Mouse (Mus musculus) limb, embryonic 15.5 days (tissue): Measurements from ENCODE around the gene Cnfn. TPM values are rescaled to one million over a fixed set of nuclear protein-coding genes. Genes with fewer than 3 reads are reported as not detected.
A peak's percentile ranks its signal among the peaks of the same experiment; 100 is the strongest.

Experiments used
- ATAC-seq: fragments of 200-750 bp; cut with Nextera tagmentation; 2 replicates; pipeline ENCODE4 v1.8.0; 2017; ENCODE audit warnings: low read depth, moderate TSS enrichment; ENCODE audit not compliant: insufficient number of reproducible peaks, low FRiP score, low TSS enrichment
- H3K27ac ChIP-seq: fragments of 300-500 bp; sonication (generic); 2 replicates; pipeline ENCODE4 v1.5.1; 2015; ENCODE audit warnings: moderate library complexity, mild to moderate bottlenecking, inconsistent platforms
- H3K27me3 ChIP-seq: fragments of 300-500 bp; sonication (generic); 2 replicates; pipeline ENCODE4 v1.6.1; 2015; ENCODE audit warnings: inconsistent platforms
- H3K36me3 ChIP-seq: fragments of 300-500 bp; sonication (generic); 2 replicates; pipeline ENCODE4 v1.6.1; 2015; ENCODE audit warnings: inconsistent platforms
- H3K4me1 ChIP-seq: fragments of 300-500 bp; sonication (generic); 2 replicates; pipeline ENCODE4 v1.6.1; 2015; ENCODE audit warnings: inconsistent platforms
- H3K4me2 ChIP-seq: fragments of 300-500 bp; sonication (generic); 2 replicates; pipeline ENCODE4 v1.6.1; 2015; ENCODE audit warnings: mild to moderate bottlenecking, inconsistent platforms
- H3K4me3 ChIP-seq: fragments of 300-500 bp; sonication (generic); 2 replicates; pipeline ENCODE4 v1.5.1; 2015; ENCODE audit warnings: mild to moderate bottlenecking, inconsistent platforms
- H3K9ac ChIP-seq: fragments of 300-500 bp; sonication (generic); 2 replicates; pipeline ENCODE4 v1.6.1; 2015; ENCODE audit warnings: inconsistent platforms
- H3K9me3 ChIP-seq: fragments of 300-500 bp; sonication (generic); 2 replicates; pipeline ENCODE4 v1.6.1; 2016; ENCODE audit warnings: inconsistent platforms
- WGBS: fragments of 180-500 bp; shearing (Covaris S2); methylation state at CpG from one replicate; pipeline ENCODE4 v1.1.7; 2015; 5-methylcytosine and 5-hydroxymethylcytosine counted together
- polyA plus RNA-seq: library from polyadenylated mRNA; unstranded; fragments of >200 nt; fragmentation: Nextera tagmentation; extraction: Ambion mirVana; gene quantifications from 2 replicates; pipeline ENCODE4 v1.2.1, GENCODE M21; 2015

Gene Cnfn
- polyA plus RNA-seq, 1 experiment from 2014 or later: 649 TPM

- Histone ChIP-seq H3K4me2 (no peak overlapping the region), H3K4me3 (peak overlapping the region; percentile 69), H3K4me1 (peaks cover 29% of the 10 kb centered on the region), H3K9me3 (no peaks in the 10 kb centered on the region), H3K27ac (peak overlapping the region; percentile 68), H3K36me3 (no peaks in the 10 kb centered on the region), H3K9ac (no peak overlapping the region), H3K27me3 (no peaks in the 10 kb centered on the region)
- 89% methylated on average over 14 of the region's 14 CpGs for WGBS
- ATAC-seq: no peak
These were observed 27.1 kb upstream of the Cnfn start for GRCm38 (mm10) chr7:25396621-25397020.

- peak overlapping the region; percentile 68 for H3K27ac ChIP-seq
- WGBS: 7% methylated on average over 52 of the region's 52 CpGs
- H3K4me1 ChIP-seq: peaks cover 29% of the 10 kb centered on the region
These were observed 26.3 kb upstream of the Cnfn start for GRCm38 (mm10) chr7:25395558-25396521.

DNA sequence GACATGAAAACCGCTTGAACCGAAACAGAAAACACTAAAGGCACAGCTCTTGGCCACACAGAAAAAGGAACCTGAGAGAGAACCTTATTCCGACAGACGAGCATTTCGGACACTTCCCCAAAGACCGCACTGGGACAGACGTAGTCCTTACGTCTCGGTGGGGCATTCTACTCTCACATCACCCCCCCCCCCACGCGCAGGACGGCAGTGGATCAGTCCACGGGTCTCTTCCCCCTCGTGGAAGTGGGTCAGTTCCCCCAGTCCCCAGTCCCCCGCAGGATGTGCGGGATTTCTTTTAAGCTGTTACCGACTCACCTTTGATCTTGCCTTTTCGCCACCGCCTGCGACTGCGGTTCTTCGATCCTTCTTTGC is 25.6 kb upstream of the Cnfn start:
- Histone ChIP-seq H3K36me3 (no peaks in the 10 kb centered on the region), H3K9ac (peak overlapping the region; percentile 46), H3K9me3 (no peaks in the 10 kb centered on the region), H3K4me2 (peak overlapping the region; percentile 69), H3K4me3 (peak overlapping the region; percentile 69), H3K4me1 (peaks cover 36% of the 10 kb centered on the region), H3K27me3 (no peaks in the 10 kb centered on the region), H3K27ac (peak overlapping the region; percentile 66)
- peak; percentile 2; the same call in 1 of the 2 replicates for ATAC-seq
- WGBS: under 1% methylated on average over 22 of the region's 22 CpGs

More at GRCm38 (mm10) chr7:25395558-25396521, 26.3 kb upstream of the Cnfn start:
- Histone ChIP-seq H3K4me3 (peak overlapping the region; percentile 69), H3K9ac (peak overlapping the region; percentile 46), H3K4me2 (peak overlapping the region; percentile 69), H3K27me3 (no peaks in the 10 kb centered on the region), H3K36me3 (no peaks in the 10 kb centered on the region), H3K9me3 (no peaks in the 10 kb centered on the region)
- ATAC-seq: peak; percentile 96

DNA sequence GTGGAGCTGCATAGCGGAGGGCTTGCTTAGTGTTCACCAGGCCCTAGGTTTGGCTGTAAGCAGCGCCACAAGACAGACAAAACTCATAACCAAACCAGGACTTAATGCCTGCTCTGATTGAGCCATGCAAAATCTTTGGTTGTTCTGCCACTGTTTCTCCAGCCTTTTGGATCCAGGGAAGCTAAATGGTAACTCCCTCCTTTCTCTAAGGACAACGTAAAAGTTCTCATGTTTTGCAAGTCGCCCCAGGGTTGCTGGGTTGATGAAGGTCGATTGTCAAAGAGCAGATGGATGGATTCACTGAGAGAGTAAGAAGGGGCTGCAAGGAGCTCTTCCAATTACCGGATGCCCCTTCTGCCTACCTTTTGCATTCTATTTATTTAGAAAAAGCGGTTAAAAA is 25.2 kb upstream of the Cnfn start:
- WGBS: 7% methylated on average over 7 of the region's 7 CpGs
- no peak for ATAC-seq
- Histone ChIP-seq H3K4me2 (peak overlapping the region; percentile 69), H3K27me3 (no peaks in the 10 kb centered on the region), H3K9ac (peak overlapping the region; percentile 46), H3K4me1 (peaks cover 40% of the 10 kb centered on the region), H3K4me3 (peak overlapping the region; percentile 69), H3K9me3 (no peaks in the 10 kb centered on the region), H3K27ac (0 out of 2 replicates have a peak overlapping the region, but pooled peaks have one; percentile 66), H3K36me3 (no peaks in the 10 kb centered on the region)

DNA sequence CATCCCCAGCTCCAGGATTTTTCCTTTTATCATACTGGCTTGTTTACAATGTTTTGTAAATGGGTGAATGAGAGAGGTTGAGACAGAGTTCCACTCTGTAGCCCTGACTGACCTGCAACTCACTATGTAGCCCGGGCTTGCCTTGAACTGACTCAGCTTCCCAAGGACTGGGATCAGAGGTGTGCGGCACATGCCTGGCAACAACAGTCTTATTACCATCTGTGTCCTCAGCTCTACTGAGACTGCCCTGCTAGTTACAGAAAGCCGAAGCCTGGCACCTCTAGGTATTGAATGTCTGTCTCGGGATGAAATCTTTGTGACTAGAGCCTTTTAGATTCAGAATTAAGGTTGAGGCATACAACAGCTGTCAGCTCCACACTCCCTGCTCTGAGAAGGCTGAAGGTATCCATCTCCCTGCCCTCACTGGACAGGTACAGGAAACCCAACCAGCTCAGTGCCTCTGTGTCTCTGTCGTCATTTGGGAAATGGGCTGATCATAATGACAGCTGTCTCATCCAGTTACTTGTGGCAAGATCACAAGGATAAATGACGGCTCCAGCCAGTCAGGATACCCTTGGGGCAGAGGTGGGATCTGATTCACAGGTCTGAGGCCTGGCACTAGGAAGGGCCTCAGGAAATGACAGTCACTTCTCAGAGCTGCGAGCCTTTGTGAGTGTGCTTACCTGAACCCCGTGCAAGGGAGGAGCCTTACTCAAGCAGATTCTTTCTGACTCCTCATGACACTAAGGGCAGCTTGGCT is 24.1 kb upstream of the Cnfn start:
- Histone ChIP-seq H3K4me1 (peaks cover 43% of the 10 kb centered on the region), H3K4me3 (peak overlapping the region; percentile 69; the same call in 1 of the 2 replicates), H3K36me3 (peaks cover under 1% of the 10 kb centered on the region; the same call in 1 of the 2 replicates), H3K9ac (no peak overlapping the region), H3K4me2 (peak overlapping the region; percentile 69; the same call in 1 of the 2 replicates), H3K27ac (no peak overlapping the region), H3K27me3 (no peaks in the 10 kb centered on the region), H3K9me3 (no peaks in the 10 kb centered on the region)
- ATAC-seq: no peak
- WGBS: 66% methylated on average over 8 of the region's 8 CpGs

GRCm38 (mm10) chr7:25392851-25393250 is 23.3 kb upstream of the Cnfn start:
- H3K4me3 ChIP-seq: no peak overlapping the region
- H3K9ac ChIP-seq: no peak overlapping the region
- H3K9me3 ChIP-seq: no peaks in the 10 kb centered on the region
- no peak for ATAC-seq
- H3K36me3 ChIP-seq: peaks cover 9% of the 10 kb centered on the region
- H3K4me2 ChIP-seq: no peak overlapping the region
- H3K27me3 ChIP-seq: no peaks in the 10 kb centered on the region
- peaks cover 43% of the 10 kb centered on the region for H3K4me1 ChIP-seq
- H3K27ac ChIP-seq: no peak overlapping the region
- WGBS: 62% methylated on average over 7 of the region's 7 CpGs

DNA sequence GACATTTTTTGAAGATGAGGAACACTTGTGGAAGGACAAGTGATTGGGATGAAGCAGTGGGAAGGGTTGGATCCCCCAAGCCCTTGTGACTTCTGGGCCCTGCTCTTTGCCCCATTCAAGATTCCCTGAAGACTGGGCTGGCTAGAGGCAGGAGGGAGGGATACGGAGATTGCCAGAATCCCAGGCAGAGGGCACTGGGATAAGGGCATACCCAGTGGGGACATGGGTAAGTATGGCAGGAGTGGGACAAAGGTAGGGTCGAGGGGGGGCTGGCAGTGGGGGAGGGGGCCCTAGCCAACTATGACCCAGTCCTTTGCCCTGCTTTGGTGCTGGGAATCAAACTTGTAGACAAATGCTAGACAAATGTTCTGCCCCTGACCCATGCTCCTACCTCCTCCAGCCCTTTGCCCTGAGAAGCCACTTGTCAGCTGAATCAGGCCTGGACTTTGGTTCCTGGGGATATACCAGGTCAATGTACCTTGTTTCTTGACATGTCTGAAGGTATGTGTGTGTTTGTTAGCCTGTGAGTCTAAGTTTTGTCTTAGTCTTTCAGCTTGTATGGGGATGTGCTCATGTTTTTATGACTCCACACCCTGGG is 22.4 kb upstream of the Cnfn start:
- Histone ChIP-seq H3K9ac (no peak overlapping the region), H3K9me3 (no peaks in the 10 kb centered on the region), H3K4me3 (no peak overlapping the region), H3K4me1 (peaks cover 43% of the 10 kb centered on the region), H3K4me2 (no peak overlapping the region), H3K36me3 (peaks cover 18% of the 10 kb centered on the region), H3K27me3 (no peaks in the 10 kb centered on the region), H3K27ac (no peak overlapping the region)
- no peak for ATAC-seq
- WGBS: 87% methylated on average over 2 of the region's 2 CpGs

GRCm38 (mm10) chr7:25390986-25391385 is 21.5 kb upstream of the Cnfn start:
- Histone ChIP-seq H3K4me2 (no peak overlapping the region), H3K9me3 (no peaks in the 10 kb centered on the region), H3K36me3 (peaks cover 21% of the 10 kb centered on the region), H3K4me3 (no peak overlapping the region), H3K27ac (no peak overlapping the region), H3K9ac (no peak overlapping the region), H3K27me3 (no peaks in the 10 kb centered on the region), H3K4me1 (peaks cover 44% of the 10 kb centered on the region)
- 44% methylated on average over 2 of the region's 2 CpGs for WGBS
- no peak for ATAC-seq

DNA sequence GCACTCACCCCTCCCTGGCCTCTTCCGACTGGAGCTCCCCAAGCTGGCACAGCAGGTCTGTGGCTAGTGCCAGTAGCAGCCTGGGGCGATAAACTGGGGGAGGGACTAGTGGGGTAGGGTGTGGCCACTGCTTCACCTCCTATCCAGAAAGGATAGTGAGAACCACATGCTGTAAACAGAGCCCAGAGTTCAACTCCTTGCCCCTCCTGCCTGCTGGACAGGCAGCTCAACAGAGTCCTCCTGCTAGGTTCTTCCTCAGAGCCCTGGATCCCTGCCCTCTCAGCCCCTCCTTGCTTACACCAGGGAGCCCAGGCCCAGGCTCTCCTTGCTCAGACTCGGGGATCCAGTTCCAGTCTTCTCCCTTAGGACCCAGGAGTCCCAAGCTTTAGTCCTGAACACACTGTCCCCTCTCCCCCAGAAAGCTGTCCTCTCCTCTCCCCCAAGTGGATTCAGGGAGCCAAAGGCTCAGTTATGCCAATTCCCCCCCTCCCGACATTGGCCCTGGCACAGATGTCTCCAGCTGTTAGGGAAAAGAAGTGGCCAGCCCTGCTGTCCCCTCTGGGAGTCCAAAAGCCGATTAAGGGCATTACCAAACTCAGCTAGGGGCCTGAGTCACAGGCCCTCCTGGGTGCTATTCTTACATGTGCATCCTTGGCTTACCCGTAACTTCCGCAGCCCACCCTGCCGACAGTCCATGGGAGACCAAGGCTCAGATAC is 20.7 kb upstream of the Cnfn start:
- ATAC-seq: peak; percentile 57; the same call in 1 of the 2 replicates
- 48% methylated on average over 8 of the region's 8 CpGs for WGBS
- Histone ChIP-seq H3K4me1 (peaks cover 44% of the 10 kb centered on the region), H3K9ac (no peak overlapping the region), H3K27me3 (no peaks in the 10 kb centered on the region), H3K4me2 (no peak overlapping the region), H3K9me3 (no peaks in the 10 kb centered on the region), H3K27ac (peak overlapping the region; percentile 3; the same call in 1 of the 2 replicates), H3K36me3 (peaks cover 29% of the 10 kb centered on the region), H3K4me3 (no peak overlapping the region)

DNA sequence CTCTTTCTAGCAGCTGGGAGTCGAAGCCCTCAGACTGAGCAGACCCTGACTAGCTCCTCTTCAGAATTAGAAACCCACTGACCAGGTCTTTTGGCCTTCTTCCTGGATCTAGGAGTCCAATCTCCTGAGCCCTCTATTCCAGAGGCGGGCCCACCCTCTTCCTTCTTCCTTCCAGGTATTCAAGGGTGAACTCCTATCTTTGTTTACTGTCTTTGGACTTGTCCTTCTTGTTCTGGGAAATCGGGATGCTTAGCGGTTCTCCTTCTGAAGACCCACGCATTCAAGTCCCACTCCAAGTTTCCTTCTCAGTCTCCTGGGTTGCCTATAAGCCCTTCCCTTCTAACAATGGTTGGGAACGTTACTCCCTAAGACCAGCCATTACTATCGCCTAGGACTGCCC is 19.4 kb upstream of the Cnfn start:
- Histone ChIP-seq H3K4me1 (peaks cover 33% of the 10 kb centered on the region), H3K27me3 (no peaks in the 10 kb centered on the region), H3K9ac (no peak overlapping the region), H3K9me3 (no peaks in the 10 kb centered on the region), H3K27ac (no peak overlapping the region), H3K36me3 (peaks cover 42% of the 10 kb centered on the region), H3K4me2 (no peak overlapping the region), H3K4me3 (no peak overlapping the region)
- no peak for ATAC-seq
- 82% methylated on average over 7 of the region's 7 CpGs for WGBS

DNA sequence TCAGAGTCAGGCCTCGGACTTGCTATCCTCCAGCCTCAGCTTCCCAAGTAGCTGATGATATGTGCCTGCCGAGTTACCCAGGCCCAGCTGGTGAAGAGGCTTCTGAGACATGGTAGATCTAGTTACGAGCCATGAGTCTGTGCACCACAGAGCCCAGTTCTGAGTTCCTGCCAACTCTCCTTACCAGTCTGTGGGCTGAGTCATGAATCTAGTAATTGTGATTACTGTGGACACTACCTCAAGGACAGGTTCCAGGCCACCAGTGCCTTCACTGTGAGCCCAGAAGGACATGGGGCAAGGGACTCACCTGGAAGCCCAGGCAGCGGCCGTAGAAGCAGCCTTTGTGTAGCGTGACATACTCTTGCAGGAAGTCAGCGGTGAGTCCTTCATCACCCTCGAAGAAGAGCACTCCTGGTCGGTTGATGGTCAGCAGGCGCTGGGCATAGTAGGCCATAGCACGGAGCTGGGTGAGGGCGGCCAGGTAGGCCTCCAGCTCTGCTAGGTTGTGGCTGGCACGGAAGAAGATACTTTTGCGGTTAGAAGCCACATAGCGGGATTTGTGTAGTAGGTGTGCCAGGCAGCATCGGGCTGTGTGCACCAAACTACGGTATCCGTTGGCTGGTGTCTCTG is 18.4 kb upstream of the Cnfn start:
- Histone ChIP-seq H3K9ac (no peak overlapping the region), H3K27ac (no peak overlapping the region), H3K4me2 (no peak overlapping the region), H3K4me1 (peaks cover 25% of the 10 kb centered on the region), H3K9me3 (no peaks in the 10 kb centered on the region), H3K4me3 (no peak overlapping the region), H3K36me3 (peaks cover 52% of the 10 kb centered on the region), H3K27me3 (no peaks in the 10 kb centered on the region)
- ATAC-seq: no peak
- 92% methylated on average over 18 of the region's 18 CpGs for WGBS
